Mouse (Mus musculus) E14TG2a.4 (cell line): ENCODE data around the gene Gsta1.

Experiments used
- CTCF ChIP-seq: conservative IDR thresholded peaks from 2 replicates; pipeline ENCODE4 v1.5.1; 2014; ENCODE audit warnings: low read length
- POU5F1 ChIP-seq: IDR thresholded peaks from 2 replicates; pipeline ENCODE4 v1.6.1; 2014; ENCODE audit warnings: low read length, borderline replicate concordance

DNA sequence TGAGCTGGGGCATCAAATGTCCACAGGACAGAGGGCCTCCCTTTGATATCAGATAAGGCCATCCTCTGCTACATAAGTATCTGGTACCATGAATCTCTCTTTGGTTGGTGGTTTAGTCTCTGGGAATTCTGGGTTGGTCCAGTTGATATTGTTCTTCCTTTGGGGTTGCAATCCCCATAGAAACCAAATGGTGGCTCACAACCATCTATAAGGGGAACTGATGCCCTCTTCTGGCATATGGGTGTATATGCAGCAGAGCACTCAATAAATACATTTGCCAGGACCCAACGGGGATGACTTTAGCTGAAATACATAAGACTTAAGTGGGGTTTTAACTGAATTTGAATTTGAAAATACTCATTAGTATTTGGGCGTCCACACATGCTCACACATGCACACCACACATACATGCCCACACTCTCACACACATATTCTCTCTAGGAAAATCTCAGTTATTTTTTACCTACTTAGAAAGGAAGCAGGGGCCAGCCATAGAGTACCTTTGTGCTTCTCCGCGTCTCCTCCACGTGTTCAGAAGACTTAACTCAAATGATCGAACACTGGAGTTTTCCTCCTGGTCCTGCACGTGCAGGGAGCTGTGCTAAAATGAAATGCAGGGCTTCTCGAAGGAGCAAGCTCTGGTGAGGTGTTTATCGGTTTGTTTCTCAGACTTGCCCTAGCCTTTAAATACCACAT, 36.4 kb upstream of the Gsta1 start:
- TF ChIP-seq CTCF (peak; percentile 96), POU5F1 (no peak)
